Mouse (Mus musculus): ENCODE measurements around the gene Gcm2. TPM values are rescaled to one million over a fixed set of nuclear protein-coding genes. Genes with fewer than 3 reads are reported as not detected.

The Gcm2 gene
- total RNA-seq, 1 experiment from 2014 or later: not detected

GRCm38 (mm10) chr13:41079859-41080258 lies 31.0 kb downstream of the Gcm2 start:
- no peak for DNase-seq

- peak; percentile 64 for DNase-seq
Measured at GRCm38 (mm10) chr13:41079421-41079780, 31.4 kb downstream of the Gcm2 start, which contains the start of gene Mak. Gene Mak (minus strand): TSS chr13:41079706.

GRCm38 (mm10) chr13:41078690-41079420 lies 32.0 kb downstream of the Gcm2 start:
- no peak for DNase-seq

GRCm38 (mm10) chr13:41077921-41078320 lies 32.9 kb downstream of the Gcm2 start:
- DNase-seq: no peak

GRCm38 (mm10) chr13:41073819-41074218 lies 37.0 kb downstream of the Gcm2 start:
- no peak for DNase-seq

GRCm38 (mm10) chr13:41071617-41072016 lies 39.2 kb downstream of the Gcm2 start:
- DNase-seq: no peak

- DNase-seq: no peak
Measured at GRCm38 (mm10) chr13:41067618-41068017, 43.2 kb downstream of the Gcm2 start.

- no peak for DNase-seq
Measured at GRCm38 (mm10) chr13:41051965-41052364, 58.9 kb downstream of the Gcm2 start.

Other genes with a start within 250 kb of the Gcm2 start
- 55.6 and 61.6 TPM in 2 replicates for gene Pak1ip1, start 110.0 kb downstream of the Gcm2 start, total RNA-seq (2021)
- 160 and 178 TPM in 2 replicates for gene Tmem14c, start 94.7 kb downstream of the Gcm2 start, total RNA-seq (2021)
- gene Mak, start 31.3 kb downstream of the Gcm2 start, total RNA-seq (2021): not detected in 2 replicates
- not detected in 2 replicates for gene Sycp2l, start 3.3 kb upstream of the Gcm2 start, total RNA-seq (2021)
- gene Elovl2, start 109.4 kb upstream of the Gcm2 start, total RNA-seq (2021): 0.33 and 3.1 TPM in 2 replicates
- gene Smim13, start 138.8 kb upstream of the Gcm2 start, total RNA-seq (2021): 11.0 and 14.4 TPM in 2 replicates
- not detected in 2 replicates for gene Gm17364, start 162.9 kb upstream of the Gcm2 start, total RNA-seq (2021)

Measured in adrenal gland, postnatal 25 days (tissue).